Mouse (Mus musculus): ENCODE measurements at regions not wholly inside any gene's neighbourhood (a gene's known extent, or its start where the extent isn't known, plus 50 kb on each side); places are given as distances from the start of the nearest gene placed in this dataset.

DNA sequence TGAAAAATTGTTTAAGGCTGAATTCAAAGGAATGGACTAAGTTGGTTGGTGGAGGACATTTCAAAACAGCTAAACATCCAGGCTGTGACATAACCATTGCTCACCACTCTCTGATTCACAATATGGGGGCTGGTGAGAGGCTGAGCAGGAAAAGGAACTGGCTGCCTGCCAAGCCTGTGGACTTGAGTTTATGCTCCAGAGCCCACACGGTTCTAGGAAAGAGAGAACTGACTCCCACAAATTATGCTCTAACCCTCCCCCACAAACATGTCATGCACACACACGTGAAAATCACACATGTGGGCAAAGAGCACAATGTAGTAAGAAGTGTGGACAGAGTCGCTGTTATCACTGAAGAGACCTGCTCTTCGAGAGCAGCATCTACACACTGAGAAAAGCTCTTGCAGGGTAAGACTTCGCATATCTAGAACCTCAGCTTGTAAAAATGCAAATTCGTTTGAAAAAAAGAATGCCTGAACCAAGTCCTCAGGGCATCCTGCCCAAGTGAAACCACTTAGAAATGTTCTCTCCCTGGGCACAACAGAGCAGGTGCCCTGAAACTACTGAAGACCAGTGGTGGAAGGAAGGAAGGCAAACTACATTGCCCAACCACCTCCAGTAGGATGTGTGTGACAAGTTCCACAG lies 118.9 kb upstream of the Qrfpr start:
- H3K27ac ChIP-seq (ENCODE audit: low read depth, low read length), result no peak overlapping the region
- H3K27me3 ChIP-seq (replicated peaks; ENCODE audit: control insufficient read depth, insufficient read depth, low read length), result no peaks in the 10 kb centered on the region
- H3K9me3 ChIP-seq (replicated peaks; ENCODE audit: control insufficient read depth, low read length), result no peaks in the 10 kb centered on the region
- no peak overlapping the region for H3K4me2 ChIP-seq (ENCODE audit: low read length)
- H3K4me1 ChIP-seq (ENCODE audit: control insufficient read depth, insufficient read depth, low read length), result no peaks in the 10 kb centered on the region
- 67% methylated on average over 6 of the region's 6 CpGs for WGBS
- H3K36me3 ChIP-seq (ENCODE audit: control insufficient read depth, insufficient read depth, low read length), result no peaks in the 10 kb centered on the region
- no peak overlapping the region for H3K9ac ChIP-seq (ENCODE audit: low read length)
- ATAC-seq, result no peak
- no peak overlapping the region for H3K4me3 ChIP-seq (ENCODE audit: low read depth, low read length)
- DNase-seq (ENCODE audit: low spot score), result no peak

DNA sequence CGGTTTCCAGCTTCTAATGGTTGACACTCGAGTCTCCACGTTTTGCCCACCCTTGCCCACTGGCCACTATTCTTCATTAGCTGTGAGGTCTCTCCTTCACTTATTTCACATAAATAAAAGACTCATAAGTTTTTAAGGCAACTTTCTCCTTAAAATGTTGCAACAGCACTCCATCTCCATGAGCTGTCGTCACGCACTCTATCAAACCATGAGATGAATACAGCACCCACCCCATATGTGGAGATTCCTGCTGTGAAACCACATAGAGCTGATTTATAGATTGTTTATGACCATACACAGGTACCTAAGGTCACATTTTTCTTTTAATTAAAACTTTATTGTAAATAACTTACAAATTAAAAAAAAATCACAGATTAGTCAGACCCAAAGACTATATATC lies 117.5 kb upstream of the Qrfpr start:
- WGBS, result 94% methylated on average over 5 of the region's 5 CpGs
- H3K27me3 ChIP-seq (replicated peaks; ENCODE audit: control insufficient read depth, insufficient read depth, low read length), result no peaks in the 10 kb centered on the region
- H3K36me3 ChIP-seq (ENCODE audit: control insufficient read depth, insufficient read depth, low read length), result no peaks in the 10 kb centered on the region
- H3K27ac ChIP-seq (ENCODE audit: low read depth, low read length), result no peak overlapping the region
- no peak overlapping the region for H3K9ac ChIP-seq (ENCODE audit: low read length)
- no peak overlapping the region for H3K4me2 ChIP-seq (ENCODE audit: low read length)
- no peak for ATAC-seq
- no peak overlapping the region for H3K4me3 ChIP-seq (ENCODE audit: low read depth, low read length)
- H3K9me3 ChIP-seq (replicated peaks; ENCODE audit: control insufficient read depth, low read length), result no peaks in the 10 kb centered on the region
- DNase-seq (ENCODE audit: low spot score), result no peak
- no peaks in the 10 kb centered on the region for H3K4me1 ChIP-seq (ENCODE audit: control insufficient read depth, insufficient read depth, low read length)

DNA sequence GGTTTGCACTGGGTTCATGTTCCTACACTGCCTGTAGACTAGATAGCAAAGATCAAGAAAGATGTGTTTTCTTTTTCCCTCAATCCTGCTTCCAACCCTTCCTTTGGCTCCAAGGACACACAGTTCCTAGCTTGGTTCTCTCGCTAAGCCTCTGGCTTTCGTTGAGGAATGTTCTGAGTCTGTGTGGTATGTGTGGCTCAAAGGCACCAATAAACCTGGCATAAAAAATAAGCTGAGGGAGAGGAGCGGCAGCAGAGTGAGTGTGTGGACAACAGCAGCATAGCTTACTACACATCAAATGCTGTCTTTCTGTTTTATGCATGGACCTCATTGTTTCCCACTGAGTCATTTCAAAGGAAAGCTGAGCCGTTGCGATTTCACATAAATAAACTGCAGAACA lies 112.2 kb upstream of the Qrfpr start:
- 72% methylated on average over 5 of the region's 5 CpGs for WGBS
- Histone ChIP-seq H3K27me3 (replicated peaks; ENCODE audit: control insufficient read depth, insufficient read depth, low read length) (no peaks in the 10 kb centered on the region), H3K9me3 (replicated peaks; ENCODE audit: control insufficient read depth, low read length) (no peaks in the 10 kb centered on the region), H3K9ac (ENCODE audit: low read length) (no peak overlapping the region), H3K36me3 (ENCODE audit: control insufficient read depth, insufficient read depth, low read length) (no peaks in the 10 kb centered on the region), H3K4me1 (ENCODE audit: control insufficient read depth, insufficient read depth, low read length) (no peaks in the 10 kb centered on the region), H3K4me2 (ENCODE audit: low read length) (no peak overlapping the region), H3K4me3 (ENCODE audit: low read depth, low read length) (no peak overlapping the region), H3K27ac (ENCODE audit: low read depth, low read length) (no peak overlapping the region)
- no peak for DNase-seq (ENCODE audit: low spot score)
- ATAC-seq, result no peak

- Histone ChIP-seq H3K4me3 (ENCODE audit: low read depth, low read length) (no peak overlapping the region), H3K9me3 (replicated peaks; ENCODE audit: control insufficient read depth, low read length) (no peaks in the 10 kb centered on the region), H3K27me3 (replicated peaks; ENCODE audit: control insufficient read depth, insufficient read depth, low read length) (no peaks in the 10 kb centered on the region), H3K9ac (ENCODE audit: low read length) (no peak overlapping the region), H3K4me2 (ENCODE audit: low read length) (no peak overlapping the region), H3K27ac (ENCODE audit: low read depth, low read length) (no peak overlapping the region), H3K4me1 (ENCODE audit: control insufficient read depth, insufficient read depth, low read length) (no peaks in the 10 kb centered on the region), H3K36me3 (ENCODE audit: control insufficient read depth, insufficient read depth, low read length) (no peaks in the 10 kb centered on the region)
- DNase-seq (ENCODE audit: low spot score), result no peak
- no peak for ATAC-seq
- 91% methylated on average over 6 of the region's 6 CpGs for WGBS
Observed at GRCm38 (mm10) chr3:36332016-36332415, 109.9 kb upstream of the Qrfpr start.

DNA sequence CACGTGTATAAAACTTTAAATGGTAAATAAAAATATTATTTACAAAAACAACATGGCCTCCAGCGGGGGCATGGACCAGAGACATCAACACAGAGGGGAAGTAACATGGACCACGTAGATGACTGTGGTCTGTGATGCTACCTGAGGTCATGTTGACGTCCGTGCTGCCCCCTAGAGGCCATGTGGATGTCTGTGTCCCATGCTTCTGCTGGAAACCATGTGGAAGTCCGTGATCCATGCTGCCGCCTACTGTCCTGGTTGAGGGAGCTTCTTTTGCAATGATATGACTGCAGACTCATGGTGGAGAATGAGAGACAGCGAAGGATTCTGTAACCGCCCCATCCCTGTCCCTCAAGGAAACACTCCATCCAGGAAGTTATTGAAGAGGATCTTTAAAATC lies 108.5 kb upstream of the Qrfpr start:
- ATAC-seq (no peak; the same call in 1 of the 2 replicates), DNase-seq (ENCODE audit: low spot score) (peak; percentile 45)
- 20% methylated on average over 9 of the region's 9 CpGs for whole genome bisulfite sequencing
- Histone ChIP-seq H3K4me2 (ENCODE audit: low read length) (no peak overlapping the region), H3K36me3 (ENCODE audit: control insufficient read depth, insufficient read depth, low read length) (no peaks in the 10 kb centered on the region), H3K27ac (ENCODE audit: low read depth, low read length) (no peak overlapping the region), H3K9me3 (replicated peaks; ENCODE audit: control insufficient read depth, low read length) (no peaks in the 10 kb centered on the region), H3K27me3 (replicated peaks; ENCODE audit: control insufficient read depth, insufficient read depth, low read length) (no peaks in the 10 kb centered on the region), H3K9ac (ENCODE audit: low read length) (no peak overlapping the region), H3K4me3 (ENCODE audit: low read depth, low read length) (no peak overlapping the region), H3K4me1 (ENCODE audit: control insufficient read depth, insufficient read depth, low read length) (no peaks in the 10 kb centered on the region)

DNA sequence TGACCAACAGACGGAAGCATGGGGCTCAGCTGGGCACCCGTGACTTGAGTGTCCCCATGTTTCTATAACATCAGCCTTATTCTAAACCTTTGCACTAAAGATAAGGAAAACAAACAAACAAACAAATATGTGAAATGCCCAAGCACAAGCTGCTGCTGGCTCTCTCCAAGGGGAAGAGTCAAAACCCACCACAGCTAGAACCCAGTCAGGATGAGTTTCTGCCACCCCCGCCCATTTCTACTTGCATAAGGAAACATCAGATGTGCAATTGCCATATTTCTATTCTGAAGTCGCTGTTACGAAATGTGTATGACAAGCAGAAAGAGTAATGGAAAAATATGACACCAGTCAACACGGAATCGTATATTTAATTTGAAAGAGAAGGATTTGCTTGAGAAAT lies 107.5 kb upstream of the Qrfpr start:
- Histone ChIP-seq H3K9ac (ENCODE audit: low read length) (no peak overlapping the region), H3K9me3 (replicated peaks; ENCODE audit: control insufficient read depth, low read length) (no peaks in the 10 kb centered on the region), H3K4me1 (ENCODE audit: control insufficient read depth, insufficient read depth, low read length) (no peaks in the 10 kb centered on the region), H3K36me3 (ENCODE audit: control insufficient read depth, insufficient read depth, low read length) (no peaks in the 10 kb centered on the region), H3K27me3 (replicated peaks; ENCODE audit: control insufficient read depth, insufficient read depth, low read length) (no peaks in the 10 kb centered on the region), H3K4me3 (ENCODE audit: low read depth, low read length) (no peak overlapping the region), H3K4me2 (ENCODE audit: low read length) (no peak overlapping the region), H3K27ac (ENCODE audit: low read depth, low read length) (no peak overlapping the region)
- DNase-seq (ENCODE audit: low spot score) (no peak), ATAC-seq (no peak)
- 92% methylated on average over 7 of the region's 7 CpGs for WGBS

DNA sequence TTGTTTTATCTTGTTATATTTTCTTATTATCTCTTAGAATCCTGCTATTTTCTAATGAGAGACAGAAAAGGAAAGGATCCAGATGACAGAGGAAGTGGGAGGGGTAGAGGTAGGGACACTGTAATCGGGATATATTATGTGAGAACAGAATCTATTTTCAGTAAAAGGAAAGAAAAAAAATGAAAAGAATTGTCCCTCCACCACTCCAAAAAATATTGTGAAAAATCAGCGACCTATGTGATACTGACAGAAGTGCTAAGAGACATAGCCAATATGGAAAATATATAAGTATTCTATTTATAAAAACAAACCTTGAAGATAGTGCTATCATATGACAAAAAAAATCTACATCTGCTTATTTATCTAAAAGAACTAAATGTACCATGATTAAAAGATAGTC lies 106.8 kb upstream of the Qrfpr start:
- Histone ChIP-seq H3K4me3 (ENCODE audit: low read depth, low read length) (no peak overlapping the region), H3K27ac (ENCODE audit: low read depth, low read length) (no peak overlapping the region), H3K36me3 (ENCODE audit: control insufficient read depth, insufficient read depth, low read length) (no peaks in the 10 kb centered on the region), H3K9ac (ENCODE audit: low read length) (no peak overlapping the region), H3K4me2 (ENCODE audit: low read length) (no peak overlapping the region), H3K27me3 (replicated peaks; ENCODE audit: control insufficient read depth, insufficient read depth, low read length) (no peaks in the 10 kb centered on the region), H3K9me3 (replicated peaks; ENCODE audit: control insufficient read depth, low read length) (no peaks in the 10 kb centered on the region), H3K4me1 (ENCODE audit: control insufficient read depth, insufficient read depth, low read length) (no peaks in the 10 kb centered on the region)
- no peak for ATAC-seq
- DNase-seq (ENCODE audit: low spot score), result no peak
- WGBS, result 82% methylated on average over 2 of the region's 2 CpGs

DNA sequence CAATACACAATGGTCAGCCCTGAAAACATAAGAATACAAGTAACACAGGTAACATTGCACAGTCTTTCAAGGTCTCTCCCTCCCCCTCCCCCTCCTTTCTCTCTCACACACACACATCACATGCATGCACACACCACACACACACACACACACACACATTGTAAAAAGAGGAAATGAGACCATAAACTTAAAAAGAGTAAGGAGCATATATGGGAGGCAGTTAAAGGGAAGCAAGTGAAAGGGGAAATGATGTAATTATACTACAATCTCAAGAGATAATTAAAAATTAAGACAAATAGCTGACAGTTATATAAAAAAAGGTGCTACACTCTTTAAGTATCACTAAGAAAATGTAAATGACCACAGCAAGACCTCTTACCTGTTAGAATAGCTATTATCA lies 96.5 kb upstream of the Qrfpr start:
- H3K27ac ChIP-seq (ENCODE audit: low read depth, low read length), result no peak overlapping the region
- ATAC-seq (no peak), DNase-seq (ENCODE audit: low spot score) (no peak)
- H3K4me2 ChIP-seq (ENCODE audit: low read length), result no peak overlapping the region
- no peaks in the 10 kb centered on the region for H3K9me3 ChIP-seq (replicated peaks; ENCODE audit: control insufficient read depth, low read length)
- no peaks in the 10 kb centered on the region for H3K36me3 ChIP-seq (ENCODE audit: control insufficient read depth, insufficient read depth, low read length)
- no peak overlapping the region for H3K9ac ChIP-seq (ENCODE audit: low read length)
- no peak overlapping the region for H3K4me3 ChIP-seq (ENCODE audit: low read depth, low read length)
- H3K4me1 ChIP-seq (ENCODE audit: control insufficient read depth, insufficient read depth, low read length), result no peaks in the 10 kb centered on the region
- no peaks in the 10 kb centered on the region for H3K27me3 ChIP-seq (replicated peaks; ENCODE audit: control insufficient read depth, insufficient read depth, low read length)

- no peak overlapping the region for H3K9ac ChIP-seq (ENCODE audit: low read length)
- H3K4me1 ChIP-seq (ENCODE audit: control insufficient read depth, insufficient read depth, low read length), result no peaks in the 10 kb centered on the region
- no peak overlapping the region for H3K27ac ChIP-seq (ENCODE audit: low read depth, low read length)
- no peak for DNase-seq (ENCODE audit: low spot score)
- H3K27me3 ChIP-seq (replicated peaks; ENCODE audit: control insufficient read depth, insufficient read depth, low read length), result no peaks in the 10 kb centered on the region
- H3K9me3 ChIP-seq (replicated peaks; ENCODE audit: control insufficient read depth, low read length), result no peaks in the 10 kb centered on the region
- WGBS, result 5% methylated on average over 3 of the region's 3 CpGs
- ATAC-seq, result no peak
- H3K36me3 ChIP-seq (ENCODE audit: control insufficient read depth, insufficient read depth, low read length), result no peaks in the 10 kb centered on the region
- H3K4me2 ChIP-seq (ENCODE audit: low read length), result no peak overlapping the region
- no peak overlapping the region for H3K4me3 ChIP-seq (ENCODE audit: low read depth, low read length)
Observed at GRCm38 (mm10) chr3:36311337-36311736, 89.2 kb upstream of the Qrfpr start.
